Mouse (Mus musculus) hindbrain, postnatal 0 days (tissue): ENCODE data around the gene Usp33. TPM values are rescaled to one million over a fixed set of nuclear protein-coding genes. Genes with fewer than 3 reads are reported as not detected.

ENCODE experiments used
- ATAC-seq: fragments of 200-750 bp; cut with Nextera tagmentation; 2 replicates; pipeline ENCODE4 v1.8.0; 2017; ENCODE audit warnings: mild to moderate bottlenecking, moderate TSS enrichment, moderate library complexity
- DNase-seq: peaks from one replicate; pipeline ENCODE4 v3.0.0-alpha.2; 2015; ENCODE audit warnings: low spot score
- H3K27ac ChIP-seq: fragments of 300-500 bp; sonication (generic); 2 replicates; pipeline ENCODE4 v1.5.1; 2014; ENCODE audit warnings: mild to moderate bottlenecking
- H3K27me3 ChIP-seq: fragments of 300-500 bp; sonication (generic); 2 replicates; pipeline ENCODE4 v1.6.1; 2014; ENCODE audit warnings: low read length, mixed read lengths; ENCODE audit not compliant: insufficient read depth
- H3K36me3 ChIP-seq: fragments of 300-500 bp; sonication (generic); 2 replicates; pipeline ENCODE4 v1.6.1; 2014; ENCODE audit warnings: low read length, mixed read lengths; ENCODE audit not compliant: insufficient read depth
- H3K4me1 ChIP-seq: fragments of 300-500 bp; sonication (generic); 2 replicates; pipeline ENCODE4 v1.6.1; 2014; ENCODE audit warnings: antibody characterized with exemption, low read length, mixed read lengths; ENCODE audit not compliant: insufficient read depth
- H3K4me2 ChIP-seq: fragments of 300-500 bp; sonication (generic); 2 replicates; pipeline ENCODE4 v1.6.1; 2014; ENCODE audit warnings: low read depth, mild to moderate bottlenecking, low read length, moderate library complexity, mixed read lengths
- H3K4me3 ChIP-seq: fragments of 300-500 bp; sonication (generic); 2 replicates; pipeline ENCODE4 v1.5.1; 2014; ENCODE audit warnings: low read length
- H3K9ac ChIP-seq: fragments of 300-500 bp; sonication (generic); replicated peaks from 2 replicates; pipeline ENCODE4 v1.6.1; 2014; ENCODE audit warnings: mild to moderate bottlenecking, low read length, moderate library complexity, mixed read lengths
- H3K9me3 ChIP-seq: fragments of 300-500 bp; sonication (generic); 2 replicates; pipeline ENCODE4 v1.6.1; 2016; ENCODE audit warnings: low read length, mixed read lengths
- CTCF ChIP-seq: IDR thresholded peaks from 2 replicates; pipeline ENCODE4 v1.5.1; 2016; ENCODE audit warnings: antibody characterized with exemption, control low read depth, low read depth
- WGBS: fragments of 180-500 bp; shearing (Covaris S2); extraction: QIAGEN DNeasy Blood & Tissue Kit; methylation state at CpG from one replicate; pipeline ENCODE4 v1.1.7; 2014; 5-methylcytosine and 5-hydroxymethylcytosine counted together
- polyA plus RNA-seq: library from polyadenylated mRNA; unstranded; fragments of >200 nt; fragmentation: Nextera tagmentation; extraction: Ambion mirVana; gene quantifications from 2 replicates; pipeline ENCODE4 v1.2.1, GENCODE M21; 2015
- total RNA-seq: library from RNA; depleted of rRNA; stranded (reverse); fragments of >200 nt; gene quantifications from 2 replicates; pipeline ENCODE4 v1.2.3, GENCODE M21; 2014

Usp33 gene
- total and polyA plus RNA-seq, 2 experiments from 2014 or later, result 51.5 to 64.8 TPM

DNA sequence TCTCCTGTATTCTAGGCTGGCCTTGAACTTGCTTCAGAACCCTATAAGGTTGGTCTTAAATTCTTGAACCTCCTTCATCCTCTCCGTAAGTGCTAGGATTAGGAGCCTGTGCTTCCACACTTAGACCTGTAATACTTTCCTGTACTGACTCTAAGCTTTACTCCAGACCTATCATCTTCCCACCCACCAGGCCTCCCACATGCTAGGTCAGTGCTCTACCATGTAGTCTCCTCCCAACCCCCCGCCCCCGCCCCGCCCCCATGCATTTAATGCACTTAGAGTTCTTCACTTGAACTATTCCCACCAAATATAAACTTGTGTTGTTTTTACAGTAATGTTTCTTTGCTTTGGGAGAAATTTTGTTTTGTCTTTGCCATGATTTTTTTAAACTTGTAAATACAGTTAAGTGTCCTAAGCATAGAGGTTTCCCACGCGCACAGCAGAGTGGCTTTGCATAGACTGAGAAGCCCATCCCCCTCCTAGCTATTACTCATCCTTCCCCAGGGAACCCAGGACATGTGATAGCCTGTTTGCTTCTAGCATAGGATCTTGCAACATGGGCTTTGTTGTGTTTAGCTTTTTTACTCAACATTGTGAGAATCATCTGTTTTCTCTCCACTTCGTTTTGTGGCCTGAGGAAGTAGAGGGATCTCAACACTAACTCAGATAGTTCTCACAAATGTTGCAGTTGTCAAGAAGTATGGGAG lies 55.8 kb downstream of the Usp33 start:
- H3K36me3 ChIP-seq, result no peaks in the 10 kb centered on the region
- DNase-seq (peak; percentile 30), ATAC-seq (no peak)
- no peak overlapping the region for H3K4me3 ChIP-seq
- no peaks in the 10 kb centered on the region for H3K9me3 ChIP-seq
- peaks cover 6% of the 10 kb centered on the region; the same call in 1 of the 2 replicates for H3K4me1 ChIP-seq
- H3K27me3 ChIP-seq, result no peaks in the 10 kb centered on the region
- H3K4me2 ChIP-seq, result no peak overlapping the region
- no peak overlapping the region for H3K27ac ChIP-seq
- TF ChIP-seq CTCF, result no peak
- 77% methylated on average over 7 of the region's 7 CpGs for WGBS
- no peak overlapping the region for H3K9ac ChIP-seq

DNA sequence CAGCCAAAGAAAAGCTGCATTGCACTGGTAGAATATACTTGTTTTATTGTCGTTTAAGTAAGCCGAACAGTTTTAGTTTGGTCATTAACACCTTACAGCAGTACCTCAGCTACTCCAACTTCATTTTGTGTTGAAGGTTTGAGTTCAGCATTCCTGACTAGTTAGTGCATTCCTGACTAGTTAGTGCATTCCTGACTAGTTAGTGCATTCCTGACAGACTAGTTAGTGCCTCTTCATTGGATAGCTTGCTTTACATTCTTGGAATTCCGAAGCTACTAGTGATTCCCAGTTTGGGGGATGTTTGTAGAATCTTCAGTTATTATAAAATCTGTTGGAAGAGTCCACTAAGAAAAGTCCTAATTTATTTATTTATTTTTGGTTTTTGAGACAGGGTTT lies 56.4 kb downstream of the Usp33 start:
- DNase-seq (no peak), ATAC-seq (no peak)
- 91% methylated on average over 3 of the region's 3 CpGs for WGBS
- no peak for TF ChIP-seq CTCF
- no peak overlapping the region for H3K27ac ChIP-seq
- H3K4me2 ChIP-seq, result no peak overlapping the region
- H3K9me3 ChIP-seq, result no peaks in the 10 kb centered on the region
- H3K4me1 ChIP-seq, result peaks cover 1% of the 10 kb centered on the region; the same call in 1 of the 2 replicates
- no peaks in the 10 kb centered on the region for H3K27me3 ChIP-seq
- no peaks in the 10 kb centered on the region for H3K36me3 ChIP-seq
- H3K4me3 ChIP-seq, result no peak overlapping the region
- no peak overlapping the region for H3K9ac ChIP-seq

DNA sequence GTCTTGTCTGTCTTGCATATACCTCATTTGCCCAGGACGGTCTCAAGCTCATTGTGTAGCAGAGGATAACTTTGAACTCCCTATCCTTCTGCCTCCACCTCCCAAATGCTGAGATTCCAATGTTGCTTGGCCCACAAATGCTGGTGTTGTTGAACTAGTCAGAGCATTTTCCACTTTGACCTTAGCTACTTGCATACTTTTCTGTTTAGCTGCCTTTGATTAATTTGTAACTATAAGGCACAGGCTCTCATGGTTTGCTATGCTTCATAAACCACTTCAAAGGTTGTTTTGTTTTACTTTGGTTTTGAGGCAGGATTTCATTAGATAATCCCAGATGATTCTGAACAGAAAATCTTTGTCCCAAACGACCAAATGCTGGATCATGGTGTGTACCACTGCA lies 57.5 kb downstream of the Usp33 start:
- Histone ChIP-seq H3K27me3 (no peaks in the 10 kb centered on the region), H3K9me3 (no peaks in the 10 kb centered on the region), H3K36me3 (no peaks in the 10 kb centered on the region), H3K27ac (no peak overlapping the region), H3K9ac (no peak overlapping the region), H3K4me2 (no peak overlapping the region), H3K4me1 (no peaks in the 10 kb centered on the region), H3K4me3 (no peak overlapping the region)
- TF ChIP-seq CTCF, result no peak
- DNase-seq (no peak), ATAC-seq (no peak)
- WGBS, result 71% methylated on average over 2 of the region's 2 CpGs

DNA sequence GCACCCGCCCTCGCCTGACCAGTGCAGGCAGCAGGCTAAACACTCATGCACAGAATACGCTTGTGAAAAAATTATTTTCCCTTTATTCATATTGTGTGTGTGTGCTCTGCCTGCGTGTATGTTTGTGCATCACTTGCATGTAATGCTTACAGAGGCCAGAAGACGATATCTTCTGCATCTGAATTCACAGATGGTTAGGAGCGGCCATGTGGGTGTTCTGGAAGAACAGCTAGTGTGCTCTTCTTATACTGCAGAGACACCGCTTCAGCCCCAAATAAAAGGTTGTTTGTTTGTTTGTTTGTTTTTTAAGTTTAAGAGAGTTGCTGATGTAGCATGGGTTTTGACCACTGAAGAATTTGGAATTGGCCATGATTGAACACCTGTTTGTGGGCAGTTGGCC lies 59.1 kb downstream of the Usp33 start:
- Histone ChIP-seq H3K4me3 (no peak overlapping the region), H3K9ac (no peak overlapping the region), H3K36me3 (no peaks in the 10 kb centered on the region), H3K27me3 (no peaks in the 10 kb centered on the region), H3K27ac (no peak overlapping the region), H3K9me3 (no peaks in the 10 kb centered on the region), H3K4me1 (no peaks in the 10 kb centered on the region), H3K4me2 (no peak overlapping the region)
- ATAC-seq (no peak), DNase-seq (no peak)
- WGBS, result 88% methylated on average over 7 of the region's 7 CpGs
- TF ChIP-seq CTCF, result no peak

DNA sequence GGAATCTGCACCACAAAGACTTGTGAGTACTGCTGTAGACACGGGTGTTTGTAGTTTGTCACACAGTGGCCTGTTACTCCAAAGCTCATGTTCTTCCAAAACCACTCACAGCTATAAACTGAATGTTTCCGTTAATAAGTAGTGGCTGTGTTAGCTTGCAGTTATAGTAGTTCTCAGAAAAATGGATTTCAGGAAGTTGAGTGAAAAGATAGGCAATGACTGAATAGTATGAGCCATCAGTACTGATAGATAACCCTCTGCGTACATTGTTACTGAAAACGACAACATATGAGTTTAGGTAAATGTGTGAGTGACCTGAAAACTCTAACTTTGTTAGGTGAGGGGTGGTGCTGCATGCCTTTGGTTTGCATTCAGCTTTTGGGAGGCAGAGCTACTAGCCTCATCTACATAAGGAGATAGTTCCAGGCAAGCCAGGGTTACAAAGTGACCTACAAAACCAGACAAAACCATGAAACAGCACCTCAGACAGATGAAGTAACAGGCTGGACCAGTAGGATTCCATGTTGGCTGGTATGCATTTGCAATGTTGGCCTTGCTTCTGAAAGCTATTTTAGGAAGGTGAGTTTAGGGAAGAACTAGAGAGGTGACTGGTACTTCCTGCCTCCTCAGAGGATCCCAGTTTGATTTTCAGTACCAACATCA lies 59.8 kb downstream of the Usp33 start:
- ATAC-seq, result no peak
- no peaks in the 10 kb centered on the region for H3K4me1 ChIP-seq
- no peak for DNase-seq
- no peaks in the 10 kb centered on the region for H3K9me3 ChIP-seq
- H3K4me2 ChIP-seq, result no peak overlapping the region
- H3K27me3 ChIP-seq, result no peaks in the 10 kb centered on the region
- H3K9ac ChIP-seq, result no peak overlapping the region
- no peak overlapping the region for H3K27ac ChIP-seq
- H3K36me3 ChIP-seq, result no peaks in the 10 kb centered on the region
- no peak overlapping the region for H3K4me3 ChIP-seq
- WGBS, result 83% methylated on average over 4 of the region's 4 CpGs
- TF ChIP-seq CTCF, result no peak

DNA sequence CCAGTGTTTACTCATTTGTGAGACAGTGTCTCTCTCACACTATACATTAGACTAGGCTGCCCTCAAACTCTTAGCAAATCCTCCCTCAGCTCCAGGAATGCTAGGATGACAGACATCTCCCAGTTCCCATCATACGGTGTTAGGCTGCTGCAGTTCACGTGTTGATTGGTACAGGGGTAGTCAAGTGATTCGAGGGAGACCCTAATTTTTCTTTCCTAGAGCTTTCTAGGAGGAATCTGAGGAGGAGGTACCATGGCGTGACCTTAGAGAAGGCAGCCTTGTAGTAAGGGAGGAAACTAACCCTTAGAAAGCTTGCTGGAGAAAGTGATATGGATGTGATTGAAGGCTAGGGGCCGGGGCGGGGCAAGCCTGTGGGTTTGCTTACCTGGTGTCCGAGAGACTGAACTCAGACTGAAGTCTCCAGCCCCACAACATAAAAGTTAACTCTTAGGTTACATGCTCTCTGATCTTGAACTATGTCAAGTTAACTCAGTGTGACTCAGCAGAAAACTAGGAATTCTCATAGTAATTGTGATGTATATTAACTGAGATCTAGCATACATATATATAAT lies 64.8 kb downstream of the Usp33 start:
- no peaks in the 10 kb centered on the region for H3K27me3 ChIP-seq
- no peaks in the 10 kb centered on the region for H3K4me1 ChIP-seq
- no peak for TF ChIP-seq CTCF
- H3K36me3 ChIP-seq, result no peaks in the 10 kb centered on the region
- no peak overlapping the region for H3K9ac ChIP-seq
- H3K27ac ChIP-seq, result no peak overlapping the region
- no peak overlapping the region for H3K4me3 ChIP-seq
- ATAC-seq (no peak), DNase-seq (no peak)
- H3K4me2 ChIP-seq, result no peak overlapping the region
- H3K9me3 ChIP-seq, result no peaks in the 10 kb centered on the region
- WGBS, result 89% methylated on average over 7 of the region's 7 CpGs

DNA sequence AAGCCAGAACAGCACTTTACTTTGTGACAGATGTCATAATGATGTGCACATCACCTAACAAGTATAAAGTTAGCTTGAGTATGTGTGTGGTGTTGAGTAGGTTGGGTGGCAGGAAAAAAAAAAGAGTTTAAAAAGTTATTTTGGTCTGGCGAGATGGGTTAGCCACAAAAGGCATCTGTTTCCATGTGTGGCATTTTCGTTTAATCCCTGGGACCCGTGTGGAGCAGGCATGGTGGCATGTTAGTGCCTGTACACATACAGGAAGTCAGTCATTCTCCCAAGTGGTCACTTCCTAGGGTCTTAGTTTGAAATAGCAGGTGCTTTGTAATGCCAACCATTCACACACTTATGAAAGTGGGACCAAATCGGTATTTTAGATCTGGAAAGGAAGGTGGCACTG lies 66.1 kb downstream of the Usp33 start:
- Histone ChIP-seq H3K4me3 (no peak overlapping the region), H3K9ac (no peak overlapping the region), H3K27me3 (no peaks in the 10 kb centered on the region), H3K27ac (no peak overlapping the region), H3K4me1 (no peaks in the 10 kb centered on the region), H3K4me2 (no peak overlapping the region), H3K9me3 (no peaks in the 10 kb centered on the region), H3K36me3 (no peaks in the 10 kb centered on the region)
- DNase-seq (no peak), ATAC-seq (no peak)
- no peak for TF ChIP-seq CTCF
- 89% methylated on average over 4 of the region's 4 CpGs for WGBS
